Mouse (Mus musculus) thymus, adult 2 months (tissue): ENCODE measurements around the gene Itgb1bp2. TPM values are rescaled to one million over a fixed set of nuclear protein-coding genes. Genes with fewer than 3 reads are reported as not detected.

Experiments used
- DNase-seq: peaks from one replicate; pipeline ENCODE4 v3.0.0; 2021
- H3K27ac ChIP-seq: fragments of 200-500 bp; 2 replicates; pipeline ENCODE4 v1.5.1; 2012; ENCODE audit warnings: low read length, control low read depth; ENCODE audit not compliant: control insufficient read depth, insufficient read depth
- H3K27me3 ChIP-seq: fragments of 200-500 bp; 2 replicates; pipeline ENCODE4 v1.6.1; 2012; ENCODE audit warnings: mild to moderate bottlenecking, low read length, moderate library complexity, mixed read lengths; ENCODE audit not compliant: control insufficient read depth, insufficient read depth
- H3K36me3 ChIP-seq: fragments of 200-500 bp; 2 replicates; pipeline ENCODE4 v1.6.1; 2012; ENCODE audit warnings: mild to moderate bottlenecking, low read length, moderate library complexity; ENCODE audit not compliant: control insufficient read depth, insufficient read depth
- H3K4me1 ChIP-seq: fragments of 200-500 bp; replicated peaks from 2 replicates; pipeline ENCODE4 v1.6.1; 2012; ENCODE audit warnings: low read length; ENCODE audit not compliant: control insufficient read depth, insufficient read depth
- H3K4me3 ChIP-seq: fragments of 200-500 bp; 2 replicates; pipeline ENCODE4 v1.5.1; 2012; ENCODE audit warnings: mild to moderate bottlenecking, low read length, control low read depth, moderate library complexity; ENCODE audit not compliant: control insufficient read depth, insufficient read depth
- CTCF ChIP-seq: fragments of 200-500 bp; IDR thresholded peaks from 2 replicates; pipeline ENCODE4 v1.5.1; 2012; ENCODE audit warnings: mild to moderate bottlenecking, control low read depth, low read length, moderate library complexity, borderline replicate concordance; ENCODE audit not compliant: control insufficient read depth, poor library complexity, insufficient read depth; ENCODE audit errors: extremely low read depth
- POLR2A ChIP-seq: fragments of 200-500 bp; IDR thresholded peaks from 2 replicates; pipeline ENCODE4 v1.6.1; 2012; ENCODE audit warnings: mild to moderate bottlenecking, low read length, control low read depth, moderate library complexity; ENCODE audit not compliant: control insufficient read depth, poor library complexity, insufficient read depth; ENCODE audit errors: extremely low read depth
- WGBS: fragments of 180-500 bp; shearing (Covaris S2); methylation state at CpG from one replicate; pipeline ENCODE4 v1.1.7; 2018; 5-methylcytosine and 5-hydroxymethylcytosine counted together
- polyA plus RNA-seq: library from polyadenylated mRNA; depleted of rRNA; stranded (reverse); fragments of >200 nt; gene quantifications from 2 replicates; pipeline ENCODE4 v1.2.3, GENCODE M21; 2012; rRNA removed

Itgb1bp2 gene
- polyA plus RNA-seq: 0.87 and 8.2 TPM in 2 replicates

DNA sequence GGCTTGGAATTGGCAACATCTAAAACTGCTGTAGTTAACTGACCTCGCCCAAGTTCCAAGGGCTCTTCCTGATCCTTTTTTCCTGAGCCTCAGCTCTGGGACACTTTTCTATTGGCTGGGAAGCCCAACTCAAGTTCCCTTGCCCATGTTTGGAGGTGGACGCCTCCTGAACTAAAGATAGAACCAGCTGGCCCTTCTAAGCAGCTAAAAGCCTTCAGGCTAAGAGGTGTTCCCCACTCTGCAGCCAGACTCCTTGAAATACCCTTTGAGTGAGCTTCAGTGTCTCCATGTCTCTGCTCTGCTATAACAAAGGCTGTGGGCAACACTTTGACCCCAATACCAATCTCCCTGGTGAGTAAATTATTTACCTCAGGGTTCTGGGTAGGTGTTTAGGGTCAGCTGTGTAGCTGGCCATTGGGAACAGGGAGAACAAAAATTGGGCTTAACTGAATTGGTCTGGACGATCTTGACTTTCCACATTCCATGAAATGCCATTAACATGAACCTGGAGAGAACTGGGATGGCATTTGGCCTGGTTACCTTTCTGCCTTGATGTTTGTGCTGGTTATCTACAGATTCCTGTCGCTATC, at the start of gene Itgb1bp2:
Gene Itgb1bp2, plus strand, starts transcription at position 203 of the 590 bp plus-strand sequence.
- 94% methylated on average over 4 of the region's 4 CpGs for WGBS
- Histone ChIP-seq H3K36me3 (peaks cover 36% of the 10 kb centered on the region), H3K27me3 (no peaks in the 10 kb centered on the region), H3K4me1 (no peaks in the 10 kb centered on the region), H3K4me3 (no peak within 1 kb of the TSS), H3K27ac (no peak within 1 kb of the TSS)
- TF ChIP-seq CTCF (no peak), POLR2A (no peak)
- DNase-seq: no peak

DNA sequence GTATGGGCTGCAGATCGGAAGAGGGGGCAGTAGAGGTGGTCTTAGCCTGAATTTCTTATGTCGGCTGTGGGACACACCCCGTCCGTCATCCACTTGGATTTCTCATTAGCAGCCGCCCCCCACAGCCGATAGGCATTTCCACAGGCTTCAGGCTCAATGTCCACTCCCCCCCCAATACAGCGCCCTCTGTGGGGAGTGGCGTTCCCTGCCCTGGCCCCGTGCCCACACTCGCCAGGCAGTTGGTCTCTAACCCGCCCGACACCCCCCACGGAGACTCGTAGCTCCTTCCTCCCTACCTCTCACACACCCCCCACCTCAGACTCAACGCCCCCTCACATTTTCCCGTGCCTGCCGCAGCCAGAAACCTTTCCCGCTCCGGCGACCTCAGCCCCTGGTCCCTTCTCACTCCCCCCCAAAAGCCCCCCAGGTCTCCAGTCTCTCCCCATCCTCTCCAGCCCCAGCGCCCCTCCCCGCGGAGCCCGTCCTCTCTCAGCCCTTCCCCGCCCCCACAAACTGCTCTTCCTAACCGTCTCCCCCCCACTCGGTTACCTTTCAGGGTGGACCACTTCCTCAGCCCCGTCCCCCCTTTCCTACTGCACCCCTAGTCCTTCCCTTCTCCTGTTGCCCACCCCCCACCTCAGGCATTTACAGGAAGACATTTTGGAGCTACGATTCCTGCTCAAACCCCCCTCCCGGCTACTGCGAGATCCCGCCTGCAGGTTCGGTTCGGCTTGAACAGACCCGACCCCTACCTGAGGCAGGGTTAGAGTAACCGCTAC, 29.8 kb upstream of the Itgb1bp2 start:
- TF ChIP-seq POLR2A (no peak), CTCF (no peak)
- peak; percentile 48 for DNase-seq
- H3K27me3 ChIP-seq: no peaks in the 10 kb centered on the region
- peaks cover 15% of the 10 kb centered on the region for H3K4me1 ChIP-seq
- H3K36me3 ChIP-seq: no peaks in the 10 kb centered on the region; the same call in 1 of the 2 replicates
- H3K4me3 ChIP-seq: peak overlapping the region; percentile 98
- 4% methylated on average over 34 of the region's 36 CpGs for WGBS
- peak overlapping the region; percentile 76 for H3K27ac ChIP-seq

DNA sequence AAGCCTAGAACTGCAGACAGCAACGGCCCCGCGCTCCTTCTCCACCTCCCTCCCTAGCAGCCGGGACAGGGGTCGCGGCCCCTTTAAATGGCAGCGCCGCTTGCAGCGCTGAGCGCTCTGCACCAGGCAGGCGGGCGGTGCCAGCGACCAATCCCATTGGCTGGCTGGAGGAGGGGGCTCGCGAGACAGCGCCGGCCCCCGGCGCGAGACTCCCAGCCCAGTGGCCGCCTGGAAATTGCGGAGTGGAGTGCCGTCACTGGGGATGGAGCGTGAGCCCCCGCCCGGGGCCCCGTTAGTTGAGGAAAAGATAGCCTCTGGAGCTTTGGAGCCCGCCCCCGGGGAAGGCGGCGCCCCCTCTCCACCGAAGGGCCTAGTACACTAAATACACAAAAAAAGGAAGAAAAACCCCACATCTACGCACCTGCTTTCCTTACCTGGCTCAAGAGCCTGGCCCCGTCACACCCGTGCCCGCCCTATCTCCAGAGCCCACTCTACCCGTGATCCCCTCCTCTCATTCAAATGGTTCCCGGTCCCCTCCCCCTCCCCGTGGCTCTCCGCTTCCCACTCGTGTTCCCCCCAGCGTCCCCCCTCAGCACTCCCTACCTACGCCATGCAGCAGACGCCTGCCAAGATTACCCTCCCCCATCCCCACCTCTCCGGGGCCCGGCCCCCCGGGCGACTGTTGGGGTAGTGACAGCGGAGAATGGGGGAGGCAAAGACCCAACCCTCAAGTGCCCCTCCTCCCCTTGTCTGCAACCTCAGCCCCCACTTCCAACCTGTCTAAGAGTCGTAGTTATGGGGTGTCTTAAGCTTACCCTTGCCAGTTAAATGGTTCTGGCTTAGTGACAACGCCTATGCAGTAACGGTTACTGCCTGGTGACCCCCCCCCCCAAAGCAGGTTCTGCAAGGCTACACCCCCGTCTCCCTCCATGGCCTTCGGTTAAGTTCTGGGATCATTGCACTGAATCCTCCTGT, 28.9 kb upstream of the Itgb1bp2 start:
- Histone ChIP-seq H3K27me3 (no peaks in the 10 kb centered on the region), H3K27ac (peak overlapping the region; percentile 76), H3K4me1 (peaks cover 15% of the 10 kb centered on the region), H3K36me3 (no peaks in the 10 kb centered on the region; the same call in 1 of the 2 replicates), H3K4me3 (peak overlapping the region; percentile 98)
- TF ChIP-seq CTCF (0 out of 2 replicates have a peak, but pooled peaks have one; percentile 37), POLR2A (peak; percentile 41; the same call in 1 of the 2 replicates)
- WGBS: 2% methylated on average over 50 of the region's 54 CpGs
- DNase-seq: peak; percentile 86

DNA sequence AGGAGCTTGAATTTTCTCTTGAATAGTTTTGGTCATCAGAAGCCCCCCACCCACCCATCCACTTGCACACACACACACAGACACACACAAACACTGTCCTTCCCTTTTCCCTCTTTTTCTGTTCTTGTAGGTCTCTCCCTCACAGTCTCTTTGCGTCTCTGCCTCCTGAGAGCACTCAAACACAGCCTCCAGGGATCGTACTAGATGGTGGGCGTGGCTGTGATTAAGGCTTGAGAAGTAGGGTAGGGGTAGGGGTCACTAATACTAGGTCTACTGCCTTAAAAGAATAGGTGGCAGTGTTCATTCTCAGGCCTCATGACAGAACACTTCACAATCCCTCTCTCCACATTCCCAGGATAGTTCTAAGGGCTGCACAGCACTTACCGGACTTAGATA, 28.2 kb upstream of the Itgb1bp2 start, which contains the start of gene Zmym3:
Gene Zmym3, minus strand, starts transcription at position 150 of the 396 bp plus-strand sequence.
- H3K4me3 ChIP-seq: peak within 1 kb of the TSS; percentile 98
- H3K4me1 ChIP-seq: peaks cover 15% of the 10 kb centered on the region
- no peak for DNase-seq
- peak within 1 kb of the TSS; percentile 55; the same call in 1 of the 2 replicates for H3K27ac ChIP-seq
- no peaks in the 10 kb centered on the region for H3K27me3 ChIP-seq
- no peak for TF ChIP-seq CTCF
- TF ChIP-seq POLR2A: no peak
- H3K36me3 ChIP-seq: no peaks in the 10 kb centered on the region; the same call in 1 of the 2 replicates
- WGBS: 71% methylated on average over 4 of the region's 4 CpGs

DNA sequence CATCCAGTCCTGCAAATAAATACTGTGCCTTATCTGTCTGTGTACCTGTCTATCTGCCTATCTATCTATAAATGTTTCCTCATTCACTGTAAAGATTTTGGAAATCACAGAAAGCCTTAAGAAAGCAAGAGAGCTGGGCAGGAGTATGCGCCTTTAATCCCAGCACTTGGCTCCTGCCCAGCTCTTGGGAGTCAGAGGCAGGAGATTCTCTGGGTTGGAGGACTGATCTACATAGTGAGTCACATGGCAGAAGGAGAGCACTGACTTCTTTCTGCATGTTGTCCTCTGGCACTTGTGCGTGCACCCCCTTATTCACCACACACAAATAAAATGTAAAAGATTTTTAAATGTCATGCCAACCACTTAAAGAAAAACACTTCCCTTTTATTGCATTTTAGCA, 25.4 kb upstream of the Itgb1bp2 start:
- Histone ChIP-seq H3K36me3 (no peaks in the 10 kb centered on the region), H3K4me3 (no peak overlapping the region), H3K27me3 (no peaks in the 10 kb centered on the region), H3K4me1 (peaks cover 9% of the 10 kb centered on the region), H3K27ac (no peak overlapping the region)
- WGBS: 96% methylated on average over 2 of the region's 2 CpGs
- TF ChIP-seq CTCF (no peak), POLR2A (no peak)
- DNase-seq: no peak

DNA sequence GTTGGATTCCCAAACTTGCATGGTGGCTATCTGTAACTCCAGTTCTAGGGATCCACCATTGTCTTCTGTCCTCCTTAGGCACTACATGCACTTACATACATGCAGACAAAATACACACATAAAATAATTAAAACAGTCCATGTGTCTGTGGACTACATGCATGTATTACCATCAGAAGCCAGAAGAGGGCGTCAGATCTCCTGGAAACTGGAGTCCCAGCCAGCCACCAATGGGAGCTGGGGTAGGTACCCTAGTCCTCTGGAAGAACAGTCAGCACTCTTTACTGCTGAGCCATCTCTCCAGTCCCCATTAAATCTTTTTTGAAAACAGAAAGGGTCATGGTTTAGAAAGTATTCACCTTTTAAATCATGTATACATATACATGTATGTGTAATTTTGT, 21.1 kb upstream of the Itgb1bp2 start:
- peak; percentile 13 for DNase-seq
- Histone ChIP-seq H3K27ac (no peak overlapping the region), H3K27me3 (no peaks in the 10 kb centered on the region), H3K4me3 (no peak overlapping the region), H3K4me1 (no peaks in the 10 kb centered on the region), H3K36me3 (peaks cover 8% of the 10 kb centered on the region; the same call in 1 of the 2 replicates)
- 19% methylated on average over 1 of the region's 1 CpGs for WGBS
- TF ChIP-seq POLR2A (no peak), CTCF (no peak)
